Mouse (Mus musculus) liver, embryonic 13.5 days (tissue): ENCODE results near the gene Spsb2. TPM values are rescaled to one million over a fixed set of nuclear protein-coding genes. Genes with fewer than 3 reads are reported as not detected.

Experiments
- ATAC-seq: fragments of 200-750 bp; cut with Nextera tagmentation; 2 replicates; pipeline ENCODE4 v1.8.0; 2017; ENCODE audit warnings: low read depth, mild to moderate bottlenecking, moderate number of reproducible peaks, moderate library complexity
- DNase-seq: peaks from one replicate; pipeline ENCODE4 v3.0.0; 2022
- H3K27ac ChIP-seq: fragments of 300-500 bp; sonication (generic); 2 replicates; pipeline ENCODE4 v1.5.1; 2015; ENCODE audit warnings: moderate library complexity, mild to moderate bottlenecking, inconsistent platforms
- H3K27me3 ChIP-seq: fragments of 300-500 bp; sonication (generic); 2 replicates; pipeline ENCODE4 v1.6.1; 2015; ENCODE audit warnings: mild to moderate bottlenecking, inconsistent platforms
- H3K36me3 ChIP-seq: fragments of 300-500 bp; sonication (generic); 2 replicates; pipeline ENCODE4 v1.6.1; 2015; ENCODE audit warnings: mild to moderate bottlenecking, inconsistent platforms
- H3K4me1 ChIP-seq: fragments of 300-500 bp; sonication (generic); replicated peaks from 2 replicates; pipeline ENCODE4 v1.6.1; 2015; ENCODE audit warnings: inconsistent platforms
- H3K4me2 ChIP-seq: fragments of 300-500 bp; sonication (generic); 2 replicates; pipeline ENCODE4 v1.6.1; 2015; ENCODE audit warnings: inconsistent platforms, mild to moderate bottlenecking, moderate library complexity
- H3K4me3 ChIP-seq: fragments of 300-500 bp; sonication (generic); replicated peaks from 2 replicates; pipeline ENCODE4 v1.5.1; 2015; ENCODE audit warnings: mild to moderate bottlenecking, inconsistent platforms
- H3K9ac ChIP-seq: fragments of 300-500 bp; sonication (generic); 2 replicates; pipeline ENCODE4 v1.6.1; 2015; ENCODE audit warnings: mild to moderate bottlenecking, inconsistent platforms
- H3K9me3 ChIP-seq: fragments of 300-500 bp; sonication (generic); replicated peaks from 2 replicates; pipeline ENCODE4 v1.6.1; 2016; ENCODE audit warnings: inconsistent platforms
- WGBS: fragments of 180-500 bp; shearing (Covaris S2); methylation state at CpG from one replicate; pipeline ENCODE4 v1.1.7; 2015; ENCODE audit not compliant: insufficient replicate concordance; 5-methylcytosine and 5-hydroxymethylcytosine counted together
- polyA plus RNA-seq: library from polyadenylated mRNA; unstranded; fragments of >200 nt; fragmentation: Nextera tagmentation; extraction: Ambion mirVana; gene quantifications from 2 replicates; pipeline ENCODE4 v1.2.1, GENCODE M21; 2015

Spsb2 gene
- polyA plus RNA-seq: 8.6 and 9.6 TPM in 2 replicates

- ATAC-seq (peak; percentile 63), DNase-seq (peak; percentile 69)
- H3K4me3 ChIP-seq: peak within 1 kb of the TSS; percentile 86
- peaks cover 30% of the 10 kb centered on the region for H3K36me3 ChIP-seq
- H3K27ac ChIP-seq: peak within 1 kb of the TSS; percentile 97
- H3K4me1 ChIP-seq: peaks cover 88% of the 10 kb centered on the region
- H3K9me3 ChIP-seq: no peaks in the 10 kb centered on the region
- no peaks in the 10 kb centered on the region for H3K27me3 ChIP-seq
- H3K9ac ChIP-seq: peak within 1 kb of the TSS; percentile 92
- 4% methylated on average over 29 of the region's 29 CpGs for WGBS
- H3K4me2 ChIP-seq: peak within 1 kb of the TSS; percentile 100
These were observed at the start of gene Spsb2 for GRCm38 (mm10) chr6:124808358-124809012. Gene Spsb2 (plus strand): TSS chr6:124808661.

- ATAC-seq: no peak
- no peak for DNase-seq
- Histone ChIP-seq H3K36me3 (no peaks in the 10 kb centered on the region), H3K27ac (peak overlapping the region; percentile 47; the same call in 1 of the 2 replicates), H3K9ac (no peak overlapping the region), H3K27me3 (peaks cover 100% of the 10 kb centered on the region), H3K4me3 (no peak overlapping the region), H3K9me3 (no peaks in the 10 kb centered on the region), H3K4me1 (peaks cover 38% of the 10 kb centered on the region), H3K4me2 (peak overlapping the region; percentile 23; the same call in 1 of the 2 replicates)
- 46% methylated on average over 2 of the region's 2 CpGs for WGBS
These were observed 49.6 kb upstream of the Spsb2 start for GRCm38 (mm10) chr6:124758849-124759232.

GRCm38 (mm10) chr6:124759259-124759658 is 49.2 kb upstream of the Spsb2 start:
- H3K27me3 ChIP-seq: peaks cover 100% of the 10 kb centered on the region
- H3K9ac ChIP-seq: no peak overlapping the region
- peak; percentile 69 for DNase-seq
- no peaks in the 10 kb centered on the region for H3K36me3 ChIP-seq
- H3K4me1 ChIP-seq: peaks cover 35% of the 10 kb centered on the region
- H3K4me3 ChIP-seq: no peak overlapping the region
- peak; percentile 36; the same call in 1 of the 2 replicates for ATAC-seq
- no peaks in the 10 kb centered on the region for H3K9me3 ChIP-seq
- H3K27ac ChIP-seq: no peak overlapping the region
- 0% methylated on average over 5 of the region's 5 CpGs for WGBS
- H3K4me2 ChIP-seq: peak overlapping the region; percentile 23; the same call in 1 of the 2 replicates

GRCm38 (mm10) chr6:124765951-124766350 is 42.5 kb upstream of the Spsb2 start:
- H3K36me3 ChIP-seq: no peaks in the 10 kb centered on the region
- no peak overlapping the region for H3K4me2 ChIP-seq
- no peak overlapping the region for H3K9ac ChIP-seq
- DNase-seq (no peak), ATAC-seq (no peak)
- no peak overlapping the region for H3K27ac ChIP-seq
- peaks cover 20% of the 10 kb centered on the region for H3K4me1 ChIP-seq
- peaks cover 89% of the 10 kb centered on the region for H3K27me3 ChIP-seq
- no peak overlapping the region for H3K4me3 ChIP-seq
- H3K9me3 ChIP-seq: no peaks in the 10 kb centered on the region
- WGBS: 69% methylated on average over 7 of the region's 7 CpGs

- no peak for DNase-seq
- WGBS: 65% methylated on average over 4 of the region's 4 CpGs
- no peak overlapping the region for H3K4me3 ChIP-seq
- H3K36me3 ChIP-seq: no peaks in the 10 kb centered on the region
- H3K9ac ChIP-seq: no peak overlapping the region
- H3K4me1 ChIP-seq: peaks cover 20% of the 10 kb centered on the region
- H3K9me3 ChIP-seq: no peaks in the 10 kb centered on the region
- peaks cover 79% of the 10 kb centered on the region for H3K27me3 ChIP-seq
- no peak overlapping the region for H3K4me2 ChIP-seq
- ATAC-seq: no peak
- H3K27ac ChIP-seq: no peak overlapping the region
These were observed 40.9 kb upstream of the Spsb2 start for GRCm38 (mm10) chr6:124767536-124767919.

- no peak overlapping the region for H3K9ac ChIP-seq
- 26% methylated on average over 19 of the region's 19 CpGs for WGBS
- peak; percentile 39; the same call in 1 of the 2 replicates for ATAC-seq
- no peak for DNase-seq
- peak overlapping the region; percentile 52 for H3K4me3 ChIP-seq
- peak overlapping the region; percentile 68 for H3K4me2 ChIP-seq
- peaks cover 20% of the 10 kb centered on the region for H3K4me1 ChIP-seq
- H3K27me3 ChIP-seq: peaks cover 74% of the 10 kb centered on the region
- no peaks in the 10 kb centered on the region for H3K9me3 ChIP-seq
- H3K27ac ChIP-seq: no peak overlapping the region
- H3K36me3 ChIP-seq: no peaks in the 10 kb centered on the region
These were observed 40.3 kb upstream of the Spsb2 start for GRCm38 (mm10) chr6:124767920-124768703.

GRCm38 (mm10) chr6:124768704-124769044 is 39.8 kb upstream of the Spsb2 start:
- peak overlapping the region; percentile 68 for H3K4me2 ChIP-seq
- ATAC-seq (no peak), DNase-seq (no peak)
- no peak overlapping the region for H3K27ac ChIP-seq
- H3K36me3 ChIP-seq: no peaks in the 10 kb centered on the region
- H3K9me3 ChIP-seq: no peaks in the 10 kb centered on the region
- 4% methylated on average over 9 of the region's 9 CpGs for WGBS
- H3K4me1 ChIP-seq: peaks cover 20% of the 10 kb centered on the region
- H3K4me3 ChIP-seq: peak overlapping the region; percentile 52
- H3K9ac ChIP-seq: no peak overlapping the region; the same call in 1 of the 2 replicates
- H3K27me3 ChIP-seq: peaks cover 74% of the 10 kb centered on the region

GRCm38 (mm10) chr6:124769101-124769765 is 39.2 kb upstream of the Spsb2 start, which contains the start of gene Eno2:
Gene Eno2 (minus strand): TSS chr6:124769673.
- H3K4me2 ChIP-seq: peak within 1 kb of the TSS; percentile 68
- H3K36me3 ChIP-seq: no peaks in the 10 kb centered on the region
- no peak within 1 kb of the TSS for H3K27ac ChIP-seq
- DNase-seq (no peak), ATAC-seq (peak; percentile 32; the same call in 1 of the 2 replicates)
- H3K9ac ChIP-seq: peak within 1 kb of the TSS; percentile 41
- H3K9me3 ChIP-seq: no peaks in the 10 kb centered on the region
- peak within 1 kb of the TSS; percentile 52 for H3K4me3 ChIP-seq
- H3K4me1 ChIP-seq: peaks cover 20% of the 10 kb centered on the region
- H3K27me3 ChIP-seq: peaks cover 69% of the 10 kb centered on the region
- WGBS: 2% methylated on average over 54 of the region's 54 CpGs

GRCm38 (mm10) chr6:124770013-124770412 is 38.4 kb upstream of the Spsb2 start:
- Histone ChIP-seq H3K4me2 (no peak overlapping the region), H3K4me1 (peaks cover 20% of the 10 kb centered on the region), H3K27ac (no peak overlapping the region), H3K9me3 (no peaks in the 10 kb centered on the region), H3K9ac (no peak overlapping the region), H3K4me3 (no peak overlapping the region), H3K36me3 (no peaks in the 10 kb centered on the region), H3K27me3 (peaks cover 68% of the 10 kb centered on the region)
- ATAC-seq: no peak
- 30% methylated on average over 7 of the region's 7 CpGs for WGBS
- DNase-seq: no peak

GRCm38 (mm10) chr6:124770511-124770910 is 38.0 kb upstream of the Spsb2 start:
- Histone ChIP-seq H3K9ac (no peak overlapping the region), H3K27me3 (peaks cover 65% of the 10 kb centered on the region), H3K4me2 (no peak overlapping the region), H3K4me3 (no peak overlapping the region), H3K27ac (no peak overlapping the region), H3K4me1 (peaks cover 20% of the 10 kb centered on the region), H3K36me3 (no peaks in the 10 kb centered on the region), H3K9me3 (no peaks in the 10 kb centered on the region)
- no peak for ATAC-seq
- 65% methylated on average over 15 of the region's 15 CpGs for WGBS
- DNase-seq: no peak
